Mouse (Mus musculus) MEL (cell line): Measurements from ENCODE around the gene Abca12. TPM values are rescaled to one million over a fixed set of nuclear protein-coding genes. Genes with fewer than 3 reads are reported as not detected.

Experiments
- DNase-seq: peaks from one replicate; pipeline ENCODE4 v3.0.0; 2011; ENCODE audit warnings: low read depth, low spot score
- H3K27ac ChIP-seq: 2 replicates; pipeline ENCODE4 v1.5.1; 2012; ENCODE audit warnings: low read depth, mild to moderate bottlenecking, control low read depth, low read length, moderate library complexity; ENCODE audit not compliant: control insufficient read depth
- H3K27me3 ChIP-seq, 2 experiments: fragments of 150-350 bp in 1 of 2; sonication (generic) in 1 of 2; 2 replicates each; pipeline ENCODE4 v1.6.1; 2012; ENCODE audit warnings: low read length in 2 of 2, mild to moderate bottlenecking in 2 of 2, improper control_type of control experiment in 1 of 2, moderate library complexity in 1 of 2; ENCODE audit not compliant: insufficient read depth in 2 of 2, control insufficient read depth in 1 of 2
- H3K36me3 ChIP-seq, 2 experiments: 2 replicates each; pipeline ENCODE4 v1.6.1; 2012 to 2014; ENCODE audit warnings: low read length in 2 of 2, improper control_type of control experiment in 1 of 2, inconsistent platforms in 1 of 2, mild to moderate bottlenecking in 1 of 2; ENCODE audit not compliant: insufficient read depth in 2 of 2, control insufficient read depth in 1 of 2
- H3K4me1 ChIP-seq, 2 experiments: fragments of 150-350 bp in 1 of 2; sonication (generic) in 1 of 2; 2 replicates each; pipeline ENCODE4 v1.6.1; 2012; ENCODE audit warnings: low read length in 2 of 2, improper control_type of control experiment in 1 of 2, mild to moderate bottlenecking in 1 of 2; ENCODE audit not compliant: insufficient read depth in 2 of 2, control insufficient read depth in 1 of 2
- H3K4me3 ChIP-seq, 2 experiments: fragments of 150-350 bp in 1 of 2; sonication (generic) in 1 of 2; 2 replicates each; pipeline ENCODE4 v1.5.1; 2012; ENCODE audit warnings: low read depth in 2 of 2, low read length in 2 of 2, mild to moderate bottlenecking in 2 of 2, moderate library complexity in 2 of 2, control low read depth in 1 of 2, improper control_type of control experiment in 1 of 2; ENCODE audit not compliant: control insufficient read depth in 1 of 2, insufficient read depth in 1 of 2
- H3K79me2 ChIP-seq: 2 replicates; pipeline ENCODE4 v1.6.1; 2012; ENCODE audit warnings: mild to moderate bottlenecking, low read length, moderate library complexity; ENCODE audit not compliant: control insufficient read depth, poor library complexity, insufficient read depth
- H3K9ac ChIP-seq: 2 replicates; pipeline ENCODE4 v1.6.1; 2012; ENCODE audit warnings: low read depth, mild to moderate bottlenecking, control low read depth, low read length, moderate library complexity; ENCODE audit not compliant: control insufficient read depth, poor library complexity, severe bottlenecking
- H3K9me3 ChIP-seq: fragments of 150-350 bp; sonication (generic); replicated peaks from 2 replicates; pipeline ENCODE4 v1.6.1; 2012; ENCODE audit warnings: mild to moderate bottlenecking, low read length, improper control_type of control experiment, moderate library complexity; ENCODE audit not compliant: insufficient read depth
- BHLHE40 ChIP-seq: IDR thresholded peaks from 2 replicates; pipeline ENCODE4 v1.6.1; 2012; ENCODE audit warnings: low read depth, mild to moderate bottlenecking, inconsistent platforms, low read length, improper control_type of control experiment, borderline replicate concordance
- CTCF ChIP-seq, 3 experiments: IDR thresholded peaks in 2 of 3; conservative IDR thresholded peaks in 1 of 3; 2 replicates each; pipeline ENCODE4 v1.5.1; 2011 to 2012; ENCODE audit warnings: low read length in 3 of 3, low read depth in 2 of 3, mild to moderate bottlenecking in 2 of 3, improper control_type of control experiment in 1 of 3, inconsistent platforms in 1 of 3, mixed read lengths in 1 of 3, moderate library complexity in 1 of 3; ENCODE audit not compliant: control insufficient read depth in 1 of 3, insufficient read depth in 1 of 3, poor library complexity in 1 of 3, severe bottlenecking in 1 of 3
- E2F4 ChIP-seq: IDR thresholded peaks from 2 replicates; pipeline ENCODE4 v1.6.1; 2011; ENCODE audit warnings: low read depth, low read length, improper control_type of control experiment, borderline replicate concordance
- ELF1 ChIP-seq: IDR thresholded peaks from 2 replicates; pipeline ENCODE4 v1.6.1; 2014; ENCODE audit warnings: low read depth, mild to moderate bottlenecking, inconsistent platforms, low read length, improper control_type of control experiment, moderate library complexity
- EP300 ChIP-seq, 2 experiments: IDR thresholded peaks; 2 replicates each; pipeline ENCODE4 v1.6.1; 2011; ENCODE audit warnings: improper control_type of control experiment in 2 of 2, low read length in 2 of 2, low read depth in 1 of 2, mild to moderate bottlenecking in 1 of 2
- ETS1 ChIP-seq: IDR thresholded peaks from 2 replicates; pipeline ENCODE4 v1.6.1; 2012; ENCODE audit warnings: low read depth, mild to moderate bottlenecking, inconsistent platforms, low read length, improper control_type of control experiment, moderate library complexity
- MAFK ChIP-seq: IDR thresholded peaks from 2 replicates; pipeline ENCODE4 v1.6.1; 2011; ENCODE audit warnings: low read depth, mild to moderate bottlenecking, low read length, improper control_type of control experiment, borderline replicate concordance
- MXI1 ChIP-seq: IDR thresholded peaks from 2 replicates; pipeline ENCODE4 v1.6.1; 2011; ENCODE audit warnings: mild to moderate bottlenecking, low read depth, low read length, improper control_type of control experiment
- POLR2A ChIP-seq, 2 experiments: IDR thresholded peaks; 2 replicates each; pipeline ENCODE4 v1.6.1; 2011 to 2012; ENCODE audit warnings: low read length in 2 of 2, mild to moderate bottlenecking in 2 of 2, control low read depth in 1 of 2, improper control_type of control experiment in 1 of 2, low read depth in 1 of 2, moderate library complexity in 1 of 2; ENCODE audit not compliant: control insufficient read depth in 1 of 2, insufficient read depth in 1 of 2, poor library complexity in 1 of 2
- POLR2AphosphoS5 ChIP-seq: IDR thresholded peaks from 2 replicates; pipeline ENCODE4 v1.6.1; 2012; ENCODE audit warnings: low read depth, borderline replicate concordance, mild to moderate bottlenecking, inconsistent platforms, low read length, moderate library complexity, mixed read lengths
- RAD21 ChIP-seq: IDR thresholded peaks from 2 replicates; pipeline ENCODE4 v1.6.1; 2011; ENCODE audit warnings: mild to moderate bottlenecking, low read depth, low read length, improper control_type of control experiment
- RCOR1 ChIP-seq: IDR thresholded peaks from 2 replicates; pipeline ENCODE4 v1.6.1; 2012; ENCODE audit warnings: low read depth, mild to moderate bottlenecking, inconsistent platforms, low read length, improper control_type of control experiment
- SMC3 ChIP-seq: IDR thresholded peaks from 2 replicates; pipeline ENCODE4 v1.6.1; 2011; ENCODE audit warnings: low read depth, low read length, improper control_type of control experiment
- TBP ChIP-seq: IDR thresholded peaks from 2 replicates; pipeline ENCODE4 v1.8.0; 2011; ENCODE audit warnings: low read depth, low read length, improper control_type of control experiment
- UBTF ChIP-seq: IDR thresholded peaks from 2 replicates; pipeline ENCODE4 v1.6.1; 2012; ENCODE audit warnings: low read depth, mild to moderate bottlenecking, inconsistent platforms, low read length, improper control_type of control experiment, moderate library complexity, borderline replicate concordance; ENCODE audit not compliant: insufficient read depth
- USF2 ChIP-seq, 2 experiments: IDR thresholded peaks; 2 replicates each; pipeline ENCODE4 v1.6.1; 2011 to 2012; ENCODE audit warnings: improper control_type of control experiment in 2 of 2, low read length in 2 of 2, borderline replicate concordance in 1 of 2, inconsistent platforms in 1 of 2, low read depth in 1 of 2, mild to moderate bottlenecking in 1 of 2; ENCODE audit not compliant: insufficient read depth in 1 of 2
- ZC3H11A ChIP-seq: IDR thresholded peaks from 2 replicates; pipeline ENCODE4 v1.6.1; 2012; ENCODE audit warnings: low read depth, mild to moderate bottlenecking, inconsistent platforms, low read length, improper control_type of control experiment
- ZKSCAN1 ChIP-seq: IDR thresholded peaks from 2 replicates; pipeline ENCODE4 v1.6.1; 2012; ENCODE audit warnings: low read depth, mild to moderate bottlenecking, inconsistent platforms, low read length, improper control_type of control experiment, moderate library complexity
- ZNF384 ChIP-seq: IDR thresholded peaks from 2 replicates; pipeline ENCODE4 v1.6.1; 2012; ENCODE audit warnings: low read depth, mild to moderate bottlenecking, inconsistent platforms, low read length, improper control_type of control experiment
- polyA plus RNA-seq, 2 experiments: library from polyadenylated mRNA; stranded (reverse) in 1 of 2; unstranded in 1 of 2; fragments of >175 nt in 1 of 2; fragments of >200 nt in 1 of 2; gene quantifications; 2 replicates each; pipeline versions ENCODE4 v1.2.1 to v1.2.4; 2012; ENCODE audit warnings: low replicate concordance in 2 of 2, low read depth in 1 of 2; ENCODE audit not compliant: insufficient read length in 2 of 2, insufficient read depth in 1 of 2, missing spikeins in 1 of 2
- total RNA-seq: library from RNA; depleted of rRNA; stranded (reverse); fragments of 300-350 nt; gene quantifications from 2 replicates; pipeline ENCODE4 v1.2.3, GENCODE M21; 2012

Abca12 gene
- total and polyA plus RNA-seq, 3 experiments, result not detected

DNA sequence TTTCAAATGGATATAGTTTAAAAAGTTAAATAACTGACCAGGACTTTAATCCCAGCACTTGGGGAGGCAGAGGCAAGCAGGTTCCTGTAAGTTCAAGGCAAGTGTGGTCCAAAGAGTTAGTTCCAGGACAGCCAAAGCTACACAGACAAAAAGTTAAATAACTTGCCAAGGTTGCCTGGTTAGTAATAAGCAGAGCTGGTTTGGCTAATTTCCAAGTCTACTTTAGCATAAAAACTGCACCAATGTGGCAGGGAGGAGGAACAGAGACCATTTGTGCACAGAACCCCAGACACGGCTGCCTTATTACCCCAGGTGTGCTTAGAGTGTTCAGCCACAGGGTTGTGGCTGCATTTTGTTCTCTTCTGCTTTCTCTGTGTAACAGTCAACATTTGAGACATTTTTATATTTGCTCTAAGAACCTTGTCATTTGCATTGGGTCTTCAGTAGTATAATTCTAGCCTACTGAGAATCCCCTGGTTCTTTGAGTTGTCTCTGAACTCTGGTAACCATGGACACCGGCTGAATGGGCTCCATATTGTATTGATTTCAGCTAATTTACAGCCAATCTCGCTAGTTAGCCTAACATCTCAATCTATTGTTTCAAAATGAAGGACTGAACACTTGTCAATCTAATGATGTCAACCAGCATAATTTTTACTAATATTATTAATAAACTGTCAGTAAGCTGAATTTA lies 71.7 kb downstream of the Abca12 start:
- Histone ChIP-seq H3K9ac (no peak overlapping the region), H3K9me3 (no peaks in the 10 kb centered on the region), H3K4me1 (no peaks in the 10 kb centered on the region), H3K36me3 (no peaks in the 10 kb centered on the region), H3K27me3 (no peaks in the 10 kb centered on the region), H3K4me3 (no peak overlapping the region), H3K79me2 (no peaks in the 10 kb centered on the region), H3K27ac (no peak overlapping the region)
- DNase-seq, result no peak
- no peak for TF ChIP-seq RCOR1
- TF ChIP-seq TBP, result no peak
- no peak for TF ChIP-seq SMC3
- no peak for TF ChIP-seq ZKSCAN1
- TF ChIP-seq UBTF, result no peak
- no peak for TF ChIP-seq EP300 (IDR thresholded peaks at IDR 0.05; ENCODE audit: low read depth in 1 of 2, low read length in 2 of 2)
- TF ChIP-seq ZNF384, result no peak
- TF ChIP-seq ETS1, result no peak
- TF ChIP-seq ELF1, result no peak
- TF ChIP-seq RAD21, result no peak
- no peak for TF ChIP-seq E2F4

DNA sequence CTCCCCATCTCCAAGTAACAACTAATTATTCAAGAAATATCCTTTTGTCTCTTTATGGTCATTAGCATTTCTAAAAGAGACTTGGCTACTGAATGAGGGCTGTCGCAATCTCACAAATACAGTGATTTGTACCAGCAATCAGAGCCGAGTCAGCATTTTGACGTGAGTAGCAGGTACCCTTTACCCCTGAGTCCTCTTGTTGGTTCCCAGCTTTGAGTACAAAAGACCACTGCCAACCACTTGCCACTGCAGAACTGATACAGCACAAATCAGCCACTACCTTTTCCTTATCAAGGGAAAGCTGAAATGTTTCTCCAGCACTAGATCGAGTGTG lies 72.5 kb downstream of the Abca12 start:
- Histone ChIP-seq H3K79me2 (no peaks in the 10 kb centered on the region), H3K27ac (no peak overlapping the region), H3K27me3 (no peaks in the 10 kb centered on the region), H3K36me3 (no peaks in the 10 kb centered on the region), H3K4me1 (no peaks in the 10 kb centered on the region), H3K9ac (no peak overlapping the region), H3K9me3 (no peaks in the 10 kb centered on the region), H3K4me3 (no peak overlapping the region)
- DNase-seq, result no peak
- TF ChIP-seq POLR2AphosphoS5 (no peak), BHLHE40 (no peak), USF2 (IDR thresholded peaks at IDR 0.05; ENCODE audit: borderline replicate concordance in 1 of 2, insufficient read depth in 1 of 2, low read depth in 1 of 2, low read length in 2 of 2) (no peak), ZC3H11A (no peak), ETS1 (no peak), POLR2A (IDR thresholded peaks at IDR 0.05; ENCODE audit: control insufficient read depth in 1 of 2, insufficient read depth in 1 of 2, low read depth in 1 of 2, low read length in 2 of 2, poor library complexity in 1 of 2) (no peak), TBP (no peak), CTCF (IDR thresholded peaks at IDR 0.05 in 2 of 3, conservative IDR thresholded peaks at IDR 0.05 in 1 of 3; ENCODE audit: control insufficient read depth in 1 of 3, insufficient read depth in 1 of 3, low read depth in 2 of 3, low read length in 3 of 3, poor library complexity in 1 of 3, severe bottlenecking in 1 of 3) (no peak), ZKSCAN1 (no peak), MXI1 (no peak), MAFK (no peak), RCOR1 (no peak), RAD21 (no peak)
